Mouse (Mus musculus) frontal cortex, adult 2 months (tissue): ENCODE measurements around the gene Zfp462. TPM values are rescaled to one million over a fixed set of nuclear protein-coding genes. Genes with fewer than 3 reads are reported as not detected.
"Not testable (repeated sequence)": the region's sequence is repeated elsewhere in the genome, so short reads cannot be mapped to it uniquely, and the experiment has no call there.

Source experiments
- DNase-seq, 2 experiments: peaks; one replicate each; pipeline ENCODE4 v3.0.0; 2022; ENCODE audit warnings: low spot score in 1 of 2; ENCODE audit errors: extremely low spot score in 1 of 2
- polyA plus RNA-seq: library from polyadenylated mRNA; depleted of rRNA; stranded (reverse); fragments of >200 nt; gene quantifications from 2 replicates; pipeline ENCODE4 v1.2.3, GENCODE M21; 2012; rRNA removed

The Zfp462 gene
- 20.7 and 23.0 TPM in 2 replicates for polyA plus RNA-seq

DNA sequence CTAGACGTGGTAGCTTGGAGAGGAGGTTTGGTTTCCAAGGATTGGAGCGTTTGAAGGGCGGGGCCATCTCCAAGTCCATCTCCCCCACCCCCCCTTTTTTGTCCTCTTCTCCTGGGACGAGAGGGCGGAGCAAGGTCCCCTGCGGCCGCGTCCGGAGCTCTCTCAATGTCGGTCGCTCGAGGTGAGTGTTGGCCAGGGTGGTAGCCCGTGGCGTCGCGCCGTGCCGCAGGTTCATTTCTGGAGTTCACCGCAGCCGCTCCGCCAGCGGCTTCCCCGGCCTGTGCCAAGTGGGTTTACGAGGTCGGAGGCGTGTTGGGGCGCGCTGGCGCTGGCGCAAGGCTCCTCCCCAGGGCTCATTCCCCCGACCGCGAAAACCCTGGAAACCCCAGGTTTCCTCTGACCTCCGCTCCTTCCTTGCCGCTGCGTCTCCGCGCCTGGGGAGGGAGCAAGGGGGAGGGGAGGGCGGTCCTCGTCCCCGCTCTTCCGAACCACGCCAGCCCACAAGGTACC is at the start of gene Zfp462:
TSS of gene Zfp462 (plus strand) at position 128 of the 510 bp plus-strand sequence.
- no peak for DNase-seq

DNA sequence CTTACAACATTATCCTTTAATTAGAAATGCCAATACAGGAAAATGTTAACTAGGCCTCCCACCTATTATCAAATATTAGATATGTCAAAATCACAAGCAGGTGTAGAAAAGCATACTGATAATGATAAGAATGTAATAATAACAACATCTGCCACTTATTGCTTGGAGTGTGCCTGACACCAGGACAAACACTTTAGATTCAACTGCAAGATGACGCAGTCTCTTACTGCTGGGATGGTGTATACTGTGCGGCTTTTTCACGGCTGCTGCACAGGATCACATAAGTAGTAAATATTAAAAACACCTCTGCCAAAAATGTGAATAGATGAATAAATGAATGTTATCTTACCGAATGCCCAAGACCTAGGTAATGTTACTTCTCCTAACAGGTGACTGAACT is 48.8 kb upstream of the Zfp462 start:
- DNase-seq = no peak

DNA sequence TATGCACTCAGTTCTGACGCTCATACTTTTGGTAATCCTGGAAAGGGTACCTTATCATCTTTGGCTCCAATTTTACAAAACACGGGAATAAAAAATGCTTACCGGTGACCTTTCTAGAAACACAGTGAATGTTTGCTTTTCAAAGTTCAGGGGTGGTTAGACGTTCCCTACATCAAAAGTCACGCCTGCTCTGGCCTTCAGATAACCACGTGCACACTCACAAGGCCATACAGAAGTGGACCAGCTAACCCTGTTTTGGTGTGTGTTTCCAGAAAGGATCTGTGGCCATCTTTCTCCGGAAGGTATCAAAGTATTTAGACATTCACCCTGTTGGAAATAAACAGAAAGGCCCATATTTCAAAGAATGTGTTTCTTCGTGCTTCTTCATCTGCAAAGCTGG is 40.2 kb upstream of the Zfp462 start:
- no peak for DNase-seq

DNA sequence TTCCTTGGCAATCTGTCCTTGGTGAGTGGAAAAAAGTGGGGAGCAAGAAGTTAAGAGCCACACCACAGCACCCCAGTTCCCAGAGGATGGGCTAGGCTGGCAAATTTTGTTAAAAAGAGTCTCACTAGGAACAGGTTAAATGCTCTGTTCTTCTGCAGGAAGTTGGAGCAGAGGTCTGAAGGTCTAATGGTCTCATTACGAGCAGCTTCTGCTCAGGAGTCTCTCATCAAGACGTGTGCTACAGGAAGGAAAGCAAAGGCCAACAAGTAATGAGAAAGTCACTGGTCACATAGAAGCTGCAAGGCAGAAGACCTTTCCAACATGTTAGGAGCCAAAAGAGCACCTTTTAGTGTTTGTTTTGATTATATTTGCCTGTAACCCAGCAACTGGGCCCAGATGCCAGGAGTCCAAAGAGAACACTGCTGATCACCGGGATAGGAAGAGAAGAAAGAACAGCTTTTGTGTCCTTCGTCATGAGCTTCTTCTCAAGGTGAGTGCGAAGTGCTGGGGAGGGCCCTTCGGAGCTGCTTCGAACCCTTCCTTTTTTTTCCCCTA is 39.4 kb upstream of the Zfp462 start:
- DNase-seq = no peak

DNA sequence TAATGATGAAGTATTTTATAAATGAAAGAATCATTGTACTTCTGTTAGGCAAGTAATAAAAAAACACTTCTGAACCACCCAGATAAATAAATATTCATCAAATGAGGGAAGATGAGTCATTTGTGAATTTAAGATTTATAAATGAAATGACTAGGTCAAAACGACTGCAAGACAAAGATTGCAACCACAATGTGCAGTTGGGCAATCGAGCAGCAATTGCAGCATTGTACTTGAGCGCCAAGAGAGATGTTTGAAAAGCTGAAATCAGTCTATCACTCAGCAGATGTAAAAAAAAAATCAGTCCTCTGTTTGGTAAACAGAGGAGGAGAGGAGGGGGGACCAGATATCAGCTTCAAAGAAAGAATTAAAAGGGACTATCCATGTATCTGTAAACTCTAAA is 34.5 kb upstream of the Zfp462 start:
- DNase-seq = no peak

DNA sequence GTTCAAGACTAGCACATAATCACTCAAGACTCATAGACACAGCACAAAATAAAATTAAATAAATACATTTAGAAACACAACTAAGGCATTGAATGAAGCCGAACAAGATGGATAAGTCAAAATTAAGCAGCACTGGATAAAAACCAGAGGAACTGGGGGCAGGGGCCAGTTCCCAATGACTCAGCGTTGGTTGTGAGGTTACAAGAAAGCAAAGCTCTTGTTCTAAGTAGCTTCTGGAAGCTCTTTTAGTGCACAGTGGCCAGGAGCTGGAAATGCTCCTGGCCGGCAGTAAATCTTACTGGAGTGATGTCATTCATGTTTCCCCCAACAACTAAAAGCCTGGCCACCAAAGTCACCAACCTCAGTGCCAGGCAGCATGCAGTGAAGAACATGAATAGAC is 26.6 kb upstream of the Zfp462 start:
- DNase-seq = no peak

GRCm38 (mm10) chr4:54923386-54923785 is 21.5 kb upstream of the Zfp462 start:
- no peak for DNase-seq

DNA sequence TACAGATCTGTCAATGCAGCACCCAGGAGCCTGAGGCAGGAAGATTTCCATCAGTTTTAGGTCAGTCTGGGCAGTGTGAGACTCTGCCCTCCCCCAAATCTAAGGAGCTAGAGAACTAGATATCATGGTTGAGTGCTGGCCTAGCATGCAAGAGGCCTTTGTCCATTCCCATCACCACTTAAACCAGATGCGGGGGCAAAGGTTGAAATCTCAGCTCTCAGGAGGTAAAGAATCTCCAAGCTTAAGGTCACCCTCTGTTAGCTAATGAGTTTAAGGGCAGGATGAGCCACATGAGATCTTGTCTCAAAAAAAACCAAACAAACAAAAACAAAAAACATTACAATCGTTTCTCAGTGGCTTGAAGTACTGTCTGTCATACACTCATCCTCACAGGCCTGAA is 20.5 kb upstream of the Zfp462 start:
- no peak for DNase-seq

DNA sequence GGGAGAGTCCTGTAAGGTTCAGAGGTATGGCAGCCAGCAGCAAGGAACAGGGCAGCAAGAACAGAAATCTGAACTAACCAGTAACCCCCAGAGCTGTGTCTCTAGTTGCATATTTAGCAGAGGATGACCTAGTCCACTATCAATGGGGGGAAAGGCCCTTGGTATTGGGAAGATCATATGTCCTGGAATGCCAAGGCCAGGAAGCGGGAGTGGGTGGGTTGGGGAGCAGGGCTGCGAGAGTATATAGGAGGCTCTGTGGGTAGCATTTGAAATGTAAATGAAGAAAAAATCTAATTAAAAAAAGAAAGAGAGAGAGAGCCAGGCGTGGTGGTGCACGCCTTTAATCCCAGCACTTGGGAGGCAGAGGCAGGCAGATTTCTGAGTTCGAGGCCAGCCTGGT is 18.4 kb upstream of the Zfp462 start:
- not testable (repeated sequence) for DNase-seq

- not testable (repeated sequence) for DNase-seq
These were observed 17.4 kb upstream of the Zfp462 start for GRCm38 (mm10) chr4:54927321-54928062.

- DNase-seq = no peak
These were observed 15.2 kb upstream of the Zfp462 start for GRCm38 (mm10) chr4:54929686-54930085.

- no peak for DNase-seq
These were observed 12.2 kb upstream of the Zfp462 start for GRCm38 (mm10) chr4:54932668-54933067.

GRCm38 (mm10) chr4:54937161-54937560 is 7.7 kb upstream of the Zfp462 start:
- no peak for DNase-seq

DNA sequence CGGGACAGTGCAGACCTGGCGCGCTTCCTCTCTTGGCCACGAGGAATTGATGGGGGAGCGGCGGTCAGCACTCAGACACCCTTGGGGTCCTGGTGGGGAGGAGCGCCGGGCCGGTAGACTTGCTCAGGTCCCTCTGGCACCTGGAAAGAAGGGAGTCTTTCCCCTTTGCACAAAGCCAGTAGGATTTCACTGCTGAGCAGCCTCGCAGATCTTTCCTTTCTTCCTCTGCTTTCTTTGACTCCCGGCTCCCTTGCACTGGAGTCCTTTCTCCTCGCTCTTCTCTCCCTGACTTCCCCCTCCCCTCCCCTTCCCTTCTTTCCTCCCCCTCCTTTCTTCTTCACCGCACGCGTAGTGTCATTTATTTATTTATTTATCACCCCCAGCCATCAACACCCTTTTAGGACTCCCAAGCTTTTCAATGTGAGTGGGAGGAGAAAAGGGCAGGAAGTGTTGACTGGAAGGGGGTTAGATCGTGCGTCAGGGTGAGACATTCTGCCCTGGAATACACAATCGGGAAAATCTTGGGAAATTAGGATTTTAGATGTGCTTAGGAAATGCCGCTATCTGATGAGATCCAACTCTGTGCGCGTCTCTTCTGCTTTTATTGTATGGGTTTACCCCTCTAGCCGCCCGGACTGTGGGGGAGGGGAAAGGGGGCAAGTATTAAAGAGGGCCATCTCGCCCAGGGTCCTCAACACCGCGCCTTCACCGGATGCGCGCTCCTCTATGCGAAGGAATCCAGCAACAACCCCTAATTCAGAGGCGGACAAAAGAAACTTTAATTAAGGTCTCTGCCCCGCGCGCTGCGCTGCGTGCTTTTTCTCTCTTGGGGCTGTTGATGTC is 976 bp downstream of the Zfp462 start:
- DNase-seq = no peak

DNA sequence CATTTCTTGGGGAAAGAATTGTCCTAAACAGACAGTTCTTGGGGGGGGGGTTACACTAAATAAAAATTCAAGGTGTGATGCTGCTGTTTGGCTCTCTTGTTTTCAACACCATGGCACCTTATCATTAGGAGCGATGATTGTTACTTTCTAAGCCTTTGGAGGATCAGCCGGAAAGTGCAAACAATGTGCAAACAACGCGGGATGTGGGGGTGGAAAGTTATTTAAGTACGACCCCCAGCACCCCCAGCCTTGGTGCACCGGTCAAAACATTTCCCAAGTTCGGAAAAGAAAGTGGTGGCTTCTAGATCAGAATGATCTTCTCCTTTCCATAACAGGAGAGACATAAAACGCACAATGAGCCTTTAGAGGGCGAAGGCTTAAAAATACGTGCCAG is 1.8 kb downstream of the Zfp462 start:
- no peak for DNase-seq

- DNase-seq = peak in 1 of 2 experiments; percentile 62
These were observed 2.5 kb downstream of the Zfp462 start for GRCm38 (mm10) chr4:54947056-54947990.

DNA sequence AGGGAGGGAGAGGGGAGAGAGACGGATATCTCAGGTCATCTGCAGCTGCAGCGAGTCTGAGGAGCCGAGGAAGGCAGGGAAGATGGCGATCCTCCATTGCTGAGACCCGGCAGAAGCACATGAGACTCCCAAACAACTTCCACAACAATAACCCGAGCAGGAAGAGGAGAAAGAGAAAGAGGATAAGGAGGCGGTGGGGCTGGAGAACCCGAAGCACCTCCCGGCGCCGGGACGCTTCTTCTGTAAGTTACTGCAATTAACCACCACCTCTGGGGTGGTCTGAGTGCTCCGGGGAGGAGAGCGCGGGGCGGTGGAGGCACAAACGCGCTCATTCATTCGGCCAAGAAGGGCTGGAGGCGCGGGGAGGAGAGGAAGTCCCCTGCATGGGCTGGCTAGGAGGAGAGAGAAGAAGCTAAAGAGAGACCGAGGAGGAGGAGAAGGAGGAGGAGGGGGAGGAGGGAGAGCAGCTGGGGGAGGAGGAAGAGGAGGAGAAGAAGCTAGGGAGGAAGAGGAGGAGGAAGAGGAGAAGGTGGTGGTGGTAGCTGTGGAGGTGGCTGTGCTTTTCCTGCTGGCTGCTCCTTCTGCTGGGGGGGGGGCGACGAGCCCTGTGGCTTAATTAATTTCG is 3.3 kb downstream of the Zfp462 start:
- DNase-seq = peak in 1 of 2 experiments; percentile 57

- no peak for DNase-seq
These were observed 4.0 kb downstream of the Zfp462 start for GRCm38 (mm10) chr4:54948616-54949560.

DNA sequence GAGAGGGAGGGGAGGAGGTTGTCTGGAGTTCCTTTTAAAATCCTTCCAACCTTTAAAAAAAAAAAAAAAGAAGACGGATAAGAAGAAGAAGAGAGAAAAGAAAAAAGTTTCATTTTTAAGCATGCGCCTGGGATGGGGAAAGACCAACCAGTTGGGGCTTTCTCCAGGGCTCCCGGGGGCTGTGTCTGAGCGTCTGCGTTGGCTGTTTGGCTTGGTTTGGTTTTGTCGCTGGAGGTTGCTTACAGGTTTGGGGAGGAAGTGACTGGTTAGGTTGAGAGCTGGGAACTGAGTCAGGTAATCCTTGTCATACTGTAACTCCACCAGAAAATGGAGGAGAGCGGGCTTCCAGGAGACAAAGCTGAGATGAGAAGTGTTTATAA is 4.7 kb downstream of the Zfp462 start:
- no peak for DNase-seq
